Mouse (Mus musculus) Muller cell, postnatal 12 days (primary cell): Measurements from ENCODE around the gene Tubb2b.

Experiments
- DNase-seq: peaks from one replicate; pipeline ENCODE4 v3.0.0-alpha.2; 2015; ENCODE audit errors: inconsistent ontology term

Gene Tubb2b

GRCm38 (mm10) chr13:34109035-34109676 is 21.1 kb downstream of the Tubb2b start:
- DNase-seq, result no peak

GRCm38 (mm10) chr13:34106999-34107398 is 23.3 kb downstream of the Tubb2b start:
- no peak for DNase-seq

DNA sequence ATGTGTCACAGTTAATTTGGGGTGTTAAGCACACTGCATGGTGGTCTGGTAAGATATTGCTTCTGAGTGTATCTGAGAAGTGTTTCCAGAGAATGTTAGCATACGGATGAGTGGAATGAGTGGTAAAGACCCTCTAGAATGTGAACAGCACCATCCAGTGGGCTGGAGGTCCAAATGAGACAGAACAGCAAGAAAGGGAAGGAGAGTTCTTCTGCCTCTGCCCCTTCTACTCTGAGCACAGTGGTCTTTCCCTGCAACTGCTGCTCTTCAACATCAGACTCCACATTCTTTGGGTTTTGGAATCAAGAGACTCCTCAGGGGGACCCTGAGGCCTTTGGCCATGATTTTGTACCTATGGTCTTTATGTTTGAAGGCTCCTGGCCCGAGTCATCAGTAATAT is 24.0 kb downstream of the Tubb2b start:
- no peak for DNase-seq

DNA sequence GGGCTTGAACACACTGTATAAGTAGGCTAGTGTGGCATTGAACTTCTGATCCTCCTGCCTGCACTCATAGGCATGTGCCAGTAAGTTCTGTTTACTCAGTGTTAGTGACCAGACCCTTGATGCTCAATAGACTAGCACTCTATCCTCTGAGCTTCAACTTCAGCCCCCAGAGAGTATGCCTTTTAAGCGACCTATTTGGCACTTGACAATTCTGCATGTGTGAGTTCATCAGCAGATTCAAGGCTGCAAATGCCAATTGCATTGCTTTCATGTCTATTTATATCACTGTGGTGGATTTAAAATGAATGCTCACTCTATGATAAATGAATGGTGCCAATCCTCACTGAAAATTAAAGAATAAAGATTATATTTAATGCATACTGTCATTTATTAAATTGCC is 24.9 kb downstream of the Tubb2b start:
- peak; percentile 27 for DNase-seq

- DNase-seq, result no peak
These were observed 28.4 kb downstream of the Tubb2b start for GRCm38 (mm10) chr13:34101908-34102307.

- no peak for DNase-seq
These were observed 29.0 kb downstream of the Tubb2b start for GRCm38 (mm10) chr13:34101247-34101646.

DNA sequence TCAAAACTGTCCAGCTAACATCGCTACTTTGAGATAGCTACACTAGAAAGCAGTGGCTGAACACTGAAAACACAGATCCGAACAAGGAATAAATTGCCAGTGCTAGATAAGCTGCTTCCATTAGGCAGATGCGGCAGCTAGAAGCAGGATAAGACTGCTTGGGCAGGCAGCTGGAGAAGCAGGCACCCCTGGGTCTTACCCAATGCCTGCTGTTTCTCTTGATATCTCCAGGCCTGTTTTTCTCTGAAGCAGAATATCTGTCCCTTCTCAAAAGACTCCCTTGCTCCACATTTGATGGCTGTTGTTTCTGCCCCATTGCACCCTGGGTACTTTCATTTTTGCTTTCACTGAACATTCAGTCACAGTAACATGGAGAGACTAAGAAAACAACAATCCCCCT is 29.5 kb downstream of the Tubb2b start:
- no peak for DNase-seq

GRCm38 (mm10) chr13:34097086-34097485 is 33.2 kb downstream of the Tubb2b start:
- peak; percentile 71 for DNase-seq

DNA sequence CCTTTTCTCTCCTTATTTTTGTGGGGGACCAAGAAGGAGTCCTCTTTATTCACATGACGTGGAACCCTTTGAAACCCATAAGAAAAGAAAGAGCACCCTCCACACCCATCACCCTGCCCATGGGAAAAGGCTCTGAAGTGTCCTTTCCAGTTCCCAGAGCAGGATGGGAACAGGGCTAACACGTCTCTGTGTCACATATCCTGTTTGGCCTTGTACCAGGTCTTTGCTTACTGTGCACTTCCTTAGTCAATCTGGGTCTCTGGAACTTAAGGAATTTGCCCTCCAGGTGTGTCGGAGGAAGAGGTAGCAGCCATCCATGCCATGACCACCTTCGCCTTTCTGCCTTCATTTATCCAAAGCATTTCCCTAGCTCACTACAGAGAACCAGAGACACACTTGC is 33.8 kb downstream of the Tubb2b start:
- no peak for DNase-seq

DNA sequence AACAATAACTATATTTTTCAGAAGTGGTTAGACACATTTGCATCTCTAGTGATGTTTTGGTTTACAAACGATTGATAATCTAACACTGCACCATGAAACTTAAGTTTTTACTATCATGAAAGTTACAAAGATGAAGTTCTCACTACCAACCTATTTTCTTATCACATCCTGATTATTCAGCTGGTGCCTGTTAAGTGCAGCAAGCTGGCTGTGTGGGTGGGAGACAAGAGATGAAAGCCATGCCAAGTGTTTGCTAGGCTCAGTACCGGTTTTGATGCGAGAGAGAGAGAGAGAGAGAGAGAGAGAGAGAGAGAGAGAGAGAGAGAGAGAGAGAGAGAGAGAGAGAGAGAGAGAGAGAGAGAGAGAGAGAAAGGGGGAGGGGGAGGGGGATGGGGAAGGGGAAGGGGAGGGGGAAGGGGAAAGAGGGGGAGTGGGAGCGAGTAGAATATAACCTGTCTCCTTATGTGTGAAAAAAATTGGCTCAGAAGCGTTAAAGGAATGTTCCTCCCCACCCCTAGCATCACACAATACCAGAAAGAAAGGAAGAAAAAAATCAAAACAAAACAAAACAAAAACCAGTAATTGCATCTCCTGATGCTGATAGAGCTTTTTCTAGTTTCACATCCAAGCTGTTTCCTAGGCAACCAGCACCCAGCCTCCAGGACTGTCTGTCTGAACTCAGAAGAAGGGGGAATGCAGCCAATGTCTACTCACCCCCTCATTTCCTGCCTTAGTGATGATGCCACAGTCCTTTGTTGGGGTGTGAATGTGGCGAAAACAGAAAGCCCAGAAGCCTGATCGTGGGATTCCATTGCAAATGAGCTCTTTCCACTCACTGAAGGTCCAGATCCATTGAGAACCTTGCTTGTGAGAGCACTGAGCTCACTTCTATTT is 34.5 kb downstream of the Tubb2b start:
- peak; percentile 95 for DNase-seq

DNA sequence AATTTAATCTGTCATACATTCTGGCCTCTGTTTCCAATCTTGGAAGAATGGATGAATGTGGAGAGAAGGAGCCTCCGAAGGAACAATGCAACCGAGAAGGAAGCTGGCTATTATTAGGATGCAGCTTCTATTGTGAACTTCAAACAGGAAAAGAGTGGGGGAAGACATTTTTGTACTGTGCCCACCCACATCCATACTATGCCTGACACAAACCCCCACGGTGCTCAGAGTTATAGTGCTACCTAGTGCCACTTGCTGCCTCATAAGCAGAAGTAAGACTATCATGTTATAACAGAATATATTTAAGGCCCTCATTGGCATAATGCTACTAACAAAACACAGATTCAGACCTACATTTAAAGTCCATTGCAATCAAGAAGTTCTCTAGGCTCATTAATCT is 40.9 kb downstream of the Tubb2b start:
- no peak for DNase-seq

- no peak for DNase-seq
These were observed 41.4 kb downstream of the Tubb2b start for GRCm38 (mm10) chr13:34088871-34089288.

DNA sequence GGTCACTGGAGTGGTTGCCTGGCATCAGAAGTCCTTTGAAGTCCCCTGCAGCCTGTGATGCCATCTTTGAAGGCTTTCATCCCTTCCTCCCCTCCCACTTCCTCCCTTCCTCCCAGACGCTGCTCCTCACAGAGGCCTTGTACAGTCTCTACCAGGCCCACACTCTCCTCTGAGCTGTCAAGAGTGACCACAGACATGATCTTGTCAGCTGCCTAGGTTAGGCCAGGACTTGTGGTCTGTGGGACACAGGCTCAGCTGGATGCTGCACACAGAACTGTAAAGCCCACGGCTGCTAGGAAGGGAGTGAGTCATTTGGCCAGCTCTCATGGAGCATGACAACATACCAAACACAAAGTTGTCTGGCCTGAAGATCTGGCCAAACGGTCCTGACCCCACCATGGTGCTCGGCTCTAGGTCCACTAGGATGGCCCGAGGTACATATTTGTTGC is 42.0 kb downstream of the Tubb2b start:
- DNase-seq, result peak; percentile 79

DNA sequence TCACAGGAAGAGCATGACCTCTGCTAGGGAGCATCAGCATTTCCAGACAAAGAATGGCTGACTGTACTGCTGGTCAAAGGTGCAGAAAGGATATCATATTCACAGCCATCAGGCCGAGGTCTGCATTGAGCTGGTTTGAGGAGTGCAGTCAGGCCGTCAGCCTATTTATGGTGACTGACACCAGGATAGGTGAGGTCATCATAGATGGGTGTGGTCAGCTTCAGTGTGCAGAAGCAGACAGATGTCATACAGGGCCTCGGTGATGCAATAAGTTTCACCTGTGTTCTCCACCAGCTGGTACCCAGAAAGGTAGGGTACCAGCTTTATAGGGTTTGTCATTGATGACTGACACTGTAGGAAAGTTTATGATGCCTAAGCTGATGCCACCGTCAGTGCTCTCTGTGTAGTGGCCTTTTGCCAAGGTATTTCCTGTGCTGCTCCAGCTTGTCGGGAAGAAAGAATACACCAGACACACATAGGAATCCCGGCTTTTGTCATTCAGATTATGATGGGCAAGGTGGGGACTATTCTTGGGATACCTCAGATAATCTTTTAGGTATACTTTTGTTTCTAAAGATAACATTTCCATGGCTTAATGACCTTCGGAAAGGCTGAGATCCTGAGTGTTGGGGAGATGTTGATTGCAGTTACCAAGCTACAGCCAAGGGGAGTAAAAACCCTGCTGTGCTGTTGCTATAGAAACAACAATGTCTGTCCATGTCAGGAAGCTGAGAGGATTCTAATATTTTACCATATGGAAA is 43.0 kb downstream of the Tubb2b start:
- DNase-seq, result peak; percentile 51

DNA sequence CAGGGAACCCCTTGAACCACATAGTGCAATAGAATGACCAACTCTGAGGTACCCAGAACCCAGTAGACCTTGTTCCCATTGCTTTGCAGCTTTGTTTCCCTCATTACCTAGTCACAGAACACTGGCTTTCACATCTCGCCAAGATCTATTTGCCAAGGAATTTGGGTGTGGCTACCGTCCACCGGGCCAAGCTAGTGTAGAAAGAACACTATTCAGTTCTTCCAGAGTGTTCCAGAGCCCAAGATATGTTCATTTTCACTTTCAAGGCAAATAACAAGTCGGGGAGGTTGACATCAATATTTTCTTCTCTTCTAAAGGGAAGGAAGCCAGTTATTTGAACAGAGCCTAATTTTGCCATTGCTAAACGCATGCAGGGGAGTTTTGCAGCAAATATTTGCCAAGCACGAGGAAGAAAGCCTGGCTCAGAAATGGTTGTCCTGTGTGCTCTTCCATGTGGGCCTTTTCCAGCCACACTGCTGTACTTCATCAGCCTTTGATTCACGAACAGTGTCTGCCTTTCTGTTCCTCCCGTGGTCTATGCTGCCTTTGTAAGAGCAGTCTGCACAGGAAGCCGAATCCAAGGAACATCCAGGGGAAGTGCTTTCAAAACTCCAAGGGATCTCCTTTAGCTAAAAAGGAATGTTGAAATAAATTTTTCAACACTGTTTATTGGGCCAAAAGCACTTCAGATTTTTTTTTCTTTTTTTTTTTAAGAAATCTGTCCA is 46.1 kb downstream of the Tubb2b start:
- peak; percentile 81 for DNase-seq

- DNase-seq, result no peak
These were observed 48.3 kb downstream of the Tubb2b start for GRCm38 (mm10) chr13:34081926-34082325.

GRCm38 (mm10) chr13:34079801-34080200 is 50.5 kb downstream of the Tubb2b start:
- peak; percentile 48 for DNase-seq

GRCm38 (mm10) chr13:34078500-34079280 is 51.6 kb downstream of the Tubb2b start:
- DNase-seq, result no peak

DNA sequence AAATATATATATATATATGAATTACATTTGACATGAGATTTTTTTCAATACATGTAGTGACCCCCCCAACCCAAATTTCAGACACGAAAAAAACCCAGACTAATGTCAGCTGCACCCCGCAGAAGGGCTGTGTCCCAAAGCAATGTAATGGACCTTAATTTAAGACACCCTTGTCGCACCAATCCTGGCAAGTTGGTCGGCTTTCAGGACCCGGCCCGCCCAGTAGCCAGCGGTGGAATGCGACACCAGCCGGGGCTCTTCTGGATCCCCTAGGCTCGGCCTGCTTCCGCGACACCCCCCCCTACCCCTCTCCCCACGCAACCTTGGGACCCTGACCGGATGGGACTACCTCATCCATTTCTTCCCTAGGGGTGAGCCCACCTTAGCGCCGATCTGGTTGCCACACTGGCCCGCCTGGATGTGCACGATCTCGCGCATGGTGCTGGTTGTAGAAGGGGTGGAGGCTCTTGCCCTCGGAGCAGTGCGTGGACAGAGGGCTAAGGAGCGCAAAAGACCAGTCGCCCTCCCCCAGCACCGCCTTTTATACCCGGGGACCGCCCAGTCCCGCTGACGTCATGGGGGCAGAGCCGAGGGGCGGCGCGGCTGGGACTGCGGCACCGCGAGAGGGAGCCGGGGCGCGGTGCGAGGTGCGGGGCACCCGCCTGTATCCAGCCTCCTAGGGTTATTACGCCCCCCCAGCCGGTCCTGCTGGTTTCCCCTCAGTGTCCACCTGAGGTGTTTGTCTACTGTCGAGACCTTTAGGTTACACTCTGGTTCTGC is 52.6 kb downstream of the Tubb2b start, which contains the start of gene Tubb2a:
Gene Tubb2a (minus strand): TSS at position 516 of the 780 bp plus-strand sequence.
- peak; percentile 93 for DNase-seq
